In the genomic region with DNA sequence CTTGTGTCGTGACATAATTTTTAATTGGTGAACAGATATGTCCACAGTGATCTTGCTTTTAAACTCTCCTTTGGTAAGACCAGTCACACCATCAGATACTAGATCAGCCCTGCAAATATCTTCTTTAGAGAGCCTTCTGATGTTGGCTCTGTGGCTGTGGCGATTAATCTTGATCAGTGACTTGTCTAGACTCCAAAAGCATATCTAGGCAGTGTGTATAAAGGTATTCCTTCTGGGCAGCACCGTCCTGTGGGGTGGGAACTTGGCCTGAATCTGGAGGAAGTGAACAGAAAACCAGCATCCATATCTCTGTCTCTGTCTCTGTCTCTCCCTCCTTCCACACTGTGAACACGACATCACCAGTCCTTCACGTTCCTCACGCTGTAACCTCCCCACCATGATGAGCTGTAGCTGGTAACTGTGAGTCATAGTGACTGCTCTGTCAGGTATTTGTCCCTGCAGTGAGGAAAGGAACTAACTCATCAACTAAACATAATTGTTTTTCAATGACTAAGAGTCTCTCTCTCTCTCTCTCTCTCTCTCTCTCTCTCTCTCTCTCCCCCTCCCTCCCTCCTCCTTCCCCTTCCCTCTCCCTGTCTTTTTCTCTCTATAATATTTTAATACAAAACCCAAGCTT, we compare ENCODE assay signal across 21 mouse cellular contexts. TPM values are rescaled to one million over a fixed set of nuclear protein-coding genes. Genes with fewer than 3 reads are reported as not detected.
DNase-seq lines count a peak whose midpoint lies in the region; ATAC-seq and TF ChIP-seq lines count a peak whose summit lies in the region.
"Had no signal": no experiment of that assay in that cellular context is flagged by ENCODE, and none has a peak within 500 bp of the region (broad histone marks: within the 10 kb centered on the region; RNA-seq: fewer than 3 reads in every experiment).

No protein-coding gene starts in this region.

- in situ Hi-C loops in Patski (cut with MboI; ENCODE audit: low pct_unique_long_range_greater_than_20kb) = no loop called here

- no peak overlapping the region for H3ac ChIP-seq in myocyte (ENCODE audit: control insufficient read depth, insufficient read length)

- no peaks in the 10 kb centered on the region for H3K4me1 ChIP-seq in stomach, postnatal 0 days (replicated peaks; ENCODE audit: control insufficient read depth, insufficient read depth)
- H3K4me1 ChIP-seq: hindbrain, embryonic 12.5 days; liver, embryonic 13.5 days; neural tube, embryonic 13.5 days had no signal

- H3K79me2 ChIP-seq in myocyte (ENCODE audit: control insufficient read depth, insufficient read depth) = no peaks in the 10 kb centered on the region

- TF ChIP-seq CTCF in Patski (IDR thresholded peaks at IDR 0.05) = no peak
- TF ChIP-seq CTCF in stomach, postnatal 0 days (IDR thresholded peaks at IDR 0.05; ENCODE audit: low read depth) = no peak

- no peak overlapping the region for H3K4me3 ChIP-seq in myocyte
- no peak overlapping the region for H3K4me3 ChIP-seq in stomach, postnatal 0 days (ENCODE audit: low read depth, low read length)
- H3K4me3 ChIP-seq: heart, embryonic 10.5 days; hindbrain, embryonic 12.5 days; left cerebral cortex, adult 2 months; liver, embryonic 13.5 days; neural tube, embryonic 13.5 days had no signal

- H3K27me3 ChIP-seq in Patski (no peaks in the 10 kb centered on the region), myocyte (ENCODE audit: control insufficient read depth, insufficient read depth, insufficient read length) (no peaks in the 10 kb centered on the region)
- H3K27me3 ChIP-seq in stomach, postnatal 0 days (ENCODE audit: control insufficient read depth, insufficient read depth, low read length) = no peaks in the 10 kb centered on the region
- H3K27me3 ChIP-seq: liver, embryonic 13.5 days; neural tube, embryonic 13.5 days had no signal

- no peaks in the 10 kb centered on the region for H3K9me3 ChIP-seq in stomach, postnatal 0 days (ENCODE audit: control insufficient read depth, low read length)
- H3K9me3 ChIP-seq: heart, embryonic 10.5 days; hindbrain, embryonic 12.5 days; liver, embryonic 13.5 days had no signal

- POLR2A ChIA-PET in Patski (lab: Charles Lee) = interaction anchor here (0.9 kb wide), 1 partner anchor 30 kb away, joined by 3 read pairs; no protein-coding TSS in a partner anchor

- H3K27ac ChIP-seq in stomach, postnatal 0 days (replicated peaks) = no peak overlapping the region
- H3K27ac ChIP-seq: heart, embryonic 10.5 days; hindbrain, embryonic 12.5 days; kidney, postnatal 0 days; left cerebral cortex, adult 2 months; liver, embryonic 13.5 days; neural tube, embryonic 13.5 days had no signal

- CTCF ChIA-PET in Patski (lab: Charles Lee) = interaction anchor here (0.8 to 1.1 kb wide), 3 partner anchors 7 to 18 kb away, joined by 3 read pairs; no protein-coding TSS in a partner anchor

- ATAC-seq in Patski = peak; percentile 82
- no peak for ATAC-seq in stomach, postnatal 0 days (ENCODE audit: low FRiP score, low TSS enrichment)
- ATAC-seq: forebrain, embryonic 14.5 days had no signal

- no peak for TF ChIP-seq POLR2A in myocyte (IDR thresholded peaks at IDR 0.05; ENCODE audit: insufficient read length, low read depth)

- H3K36me3 ChIP-seq in myocyte (ENCODE audit: control insufficient read depth, insufficient read depth) = no peaks in the 10 kb centered on the region
- no peaks in the 10 kb centered on the region for H3K36me3 ChIP-seq in stomach, postnatal 0 days (ENCODE audit: control insufficient read depth, insufficient read depth, low read length)
- H3K36me3 ChIP-seq: heart, embryonic 10.5 days; hindbrain, embryonic 12.5 days; liver, embryonic 13.5 days; neural tube, embryonic 13.5 days had no signal

- WGBS in stomach, postnatal 0 days = 65% methylated on average over 6 of the region's 6 CpGs

- no peak for TF ChIP-seq EP300 in stomach, postnatal 0 days (optimal IDR thresholded peaks at IDR 0.05)

- no peak overlapping the region for H3K9ac ChIP-seq in stomach, postnatal 0 days (ENCODE audit: low read length)
- H3K9ac ChIP-seq: hindbrain, embryonic 12.5 days; liver, embryonic 13.5 days; neural tube, embryonic 13.5 days had no signal

- H3K4me2 ChIP-seq in myocyte (ENCODE audit: low read depth) = peak overlapping the region; percentile 44
- no peak overlapping the region for H3K4me2 ChIP-seq in stomach, postnatal 0 days (replicated peaks; ENCODE audit: low read depth)
- H3K4me2 ChIP-seq: hindbrain, embryonic 12.5 days; liver, embryonic 13.5 days; neural tube, embryonic 13.5 days had no signal

- peak; percentile 27 for DNase-seq in adrenal gland, postnatal 14 days
- no peak for DNase-seq in adrenal gland, postnatal 4 days (ENCODE audit: low spot score in 2 of 2)
- DNase-seq in 416B (ENCODE audit: low read depth) = peak; percentile 72
- peak; percentile 49 for DNase-seq in Patski (ENCODE audit: low read depth, low spot score)
- no peak for DNase-seq in ovary, postnatal 36 days (ENCODE audit: low spot score)
- DNase-seq in stomach, postnatal 0 days (ENCODE audit: low spot score) = no peak
- DNase-seq: cerebellum, adult 8-10 months; cerebellum, postnatal 36 days; kidney, adult 2 months; layer of hippocampus, adult 9-11 months; liver, embryonic 13.5 days; lung, adult 2 months; lung, postnatal 14 days; midbrain, embryonic 14.5 days had no signal

TF ChIP-seq in myocyte, 11 proteins besides CTCF, POLR2A, EP300 and RAD21:
- TF ChIP-seq REST (IDR thresholded peaks at IDR 0.05; ENCODE audit: insufficient read depth, insufficient read length) = no peak
- TF ChIP-seq CEBPB (IDR thresholded peaks at IDR 0.05; ENCODE audit: insufficient read depth, poor library complexity, severe bottlenecking) = no peak

RNA-seq across cellular contexts. Expression of a gene that starts 45.3 kb away (rescaled TPM):
- 3.4 and 20.0 TPM in 2 replicates for total RNA-seq in adrenal gland, postnatal 14 days (2021)
- total RNA-seq in adrenal gland, postnatal 4 days (2021) = 1 to 10 TPM; 9.1 to 9.7 TPM
- 3.5 TPM for polyA plus RNA-seq in Patski (2021)
- 1.3 TPM for polyA plus RNA-seq in myocyte (2012; fragmentation: generic; extraction: Trizol)
- 1.6 and 1.8 TPM in 2 replicates for polyA plus RNA-seq in stomach, postnatal 0 days (2015; fragmentation: Nextera tagmentation; extraction: Ambion mirVana)

Comparison
In these comparisons a context has a peak if more than half of its experiments do, and no peak if none do; other contexts are left out.
1. DNase-seq: peak in adrenal gland, postnatal 14 days (single experiment), 416B (single experiment) and Patski (single experiment); none in adrenal gland, postnatal 4 days (0 of 2), ovary, postnatal 36 days (single experiment) and stomach, postnatal 0 days (single experiment).